Mouse (Mus musculus) intestine, embryonic 14.5 days (tissue): ENCODE measurements around the gene Ankrd27. TPM values are rescaled to one million over a fixed set of nuclear protein-coding genes. Genes with fewer than 3 reads are reported as not detected.
A peak's percentile ranks its signal among the peaks of the same experiment; 100 is the strongest.

Source experiments
- ATAC-seq: fragments of 200-750 bp; cut with Nextera tagmentation; replicated peaks from 2 replicates; pipeline ENCODE4 v1.8.0; 2017; ENCODE audit warnings: low read depth, moderate number of reproducible peaks, moderate TSS enrichment, moderate library complexity; ENCODE audit not compliant: low FRiP score, low TSS enrichment
- DNase-seq: peaks from one replicate; pipeline ENCODE4 v3.0.0-alpha.2; 2018; ENCODE audit warnings: low spot score
- H3K27ac ChIP-seq: fragments of 300-500 bp; sonication (generic); 2 replicates; pipeline ENCODE4 v1.5.1; 2014; ENCODE audit warnings: low read depth, mild to moderate bottlenecking, control low read depth
- H3K27me3 ChIP-seq: fragments of 300-500 bp; sonication (generic); replicated peaks from 2 replicates; pipeline ENCODE4 v1.6.1; 2014; ENCODE audit warnings: low read length, control low read depth; ENCODE audit not compliant: control insufficient read depth, insufficient read depth
- H3K36me3 ChIP-seq: fragments of 300-500 bp; sonication (generic); 2 replicates; pipeline ENCODE4 v1.6.1; 2014; ENCODE audit warnings: low read length, control low read depth; ENCODE audit not compliant: control insufficient read depth, insufficient read depth
- H3K4me1 ChIP-seq: fragments of 300-500 bp; sonication (generic); replicated peaks from 2 replicates; pipeline ENCODE4 v1.6.1; 2014; ENCODE audit warnings: low read length, control low read depth, mixed read lengths; ENCODE audit not compliant: control insufficient read depth, insufficient read depth
- H3K4me2 ChIP-seq: fragments of 300-500 bp; sonication (generic); 2 replicates; pipeline ENCODE4 v1.6.1; 2014; ENCODE audit warnings: low read length
- H3K4me3 ChIP-seq: fragments of 300-500 bp; sonication (generic); 2 replicates; pipeline ENCODE4 v1.5.1; 2014; ENCODE audit warnings: low read depth, low read length, control low read depth, mixed read lengths
- H3K9ac ChIP-seq: fragments of 300-500 bp; sonication (generic); 2 replicates; pipeline ENCODE4 v1.6.1; 2014; ENCODE audit warnings: mild to moderate bottlenecking, low read length
- H3K9me3 ChIP-seq: fragments of 300-500 bp; sonication (generic); 2 replicates; pipeline ENCODE4 v1.6.1; 2016; ENCODE audit warnings: low read length, control low read depth; ENCODE audit not compliant: control insufficient read depth
- WGBS: fragments of 180-500 bp; shearing (Covaris S2); extraction: QIAGEN DNeasy Blood & Tissue Kit; methylation state at CpG from one replicate; pipeline ENCODE4 v1.1.7; 2014; 5-methylcytosine and 5-hydroxymethylcytosine counted together
- polyA plus RNA-seq: library from polyadenylated mRNA; unstranded; fragments of >200 nt; fragmentation: Nextera tagmentation; extraction: Ambion mirVana; gene quantifications from 2 replicates; pipeline ENCODE4 v1.2.1, GENCODE M21; 2014

Gene Ankrd27
- polyA plus RNA-seq, 1 experiment from 2014 or later, result 41.4 TPM

DNA sequence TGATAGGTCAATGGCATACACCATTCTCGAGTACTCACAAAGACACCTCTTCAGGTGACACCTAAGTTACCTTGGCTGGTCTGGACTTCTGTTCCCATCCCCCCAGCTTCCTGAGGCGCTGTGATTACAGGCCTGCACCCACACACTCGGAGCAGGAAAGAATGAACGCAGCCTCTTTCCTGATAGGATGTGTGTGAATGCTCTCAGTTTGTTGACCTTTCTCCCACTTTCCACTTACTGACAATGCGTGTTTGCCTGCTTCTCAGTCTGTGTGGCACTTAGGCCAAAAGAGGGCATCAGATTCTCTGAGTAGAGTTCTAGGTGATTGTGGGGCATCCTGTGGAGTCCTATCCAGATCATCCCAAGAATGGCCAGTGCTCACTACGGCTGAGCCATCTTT is 54.0 kb downstream of the Ankrd27 start:
- Histone ChIP-seq H3K4me3 (no peak overlapping the region), H3K4me1 (no peaks in the 10 kb centered on the region), H3K27ac (no peak overlapping the region), H3K4me2 (no peak overlapping the region), H3K9ac (no peak overlapping the region), H3K9me3 (no peaks in the 10 kb centered on the region), H3K36me3 (peaks cover 80% of the 10 kb centered on the region), H3K27me3 (no peaks in the 10 kb centered on the region)
- ATAC-seq (no peak), DNase-seq (no peak)
- WGBS, result 74% methylated on average over 6 of the region's 6 CpGs

DNA sequence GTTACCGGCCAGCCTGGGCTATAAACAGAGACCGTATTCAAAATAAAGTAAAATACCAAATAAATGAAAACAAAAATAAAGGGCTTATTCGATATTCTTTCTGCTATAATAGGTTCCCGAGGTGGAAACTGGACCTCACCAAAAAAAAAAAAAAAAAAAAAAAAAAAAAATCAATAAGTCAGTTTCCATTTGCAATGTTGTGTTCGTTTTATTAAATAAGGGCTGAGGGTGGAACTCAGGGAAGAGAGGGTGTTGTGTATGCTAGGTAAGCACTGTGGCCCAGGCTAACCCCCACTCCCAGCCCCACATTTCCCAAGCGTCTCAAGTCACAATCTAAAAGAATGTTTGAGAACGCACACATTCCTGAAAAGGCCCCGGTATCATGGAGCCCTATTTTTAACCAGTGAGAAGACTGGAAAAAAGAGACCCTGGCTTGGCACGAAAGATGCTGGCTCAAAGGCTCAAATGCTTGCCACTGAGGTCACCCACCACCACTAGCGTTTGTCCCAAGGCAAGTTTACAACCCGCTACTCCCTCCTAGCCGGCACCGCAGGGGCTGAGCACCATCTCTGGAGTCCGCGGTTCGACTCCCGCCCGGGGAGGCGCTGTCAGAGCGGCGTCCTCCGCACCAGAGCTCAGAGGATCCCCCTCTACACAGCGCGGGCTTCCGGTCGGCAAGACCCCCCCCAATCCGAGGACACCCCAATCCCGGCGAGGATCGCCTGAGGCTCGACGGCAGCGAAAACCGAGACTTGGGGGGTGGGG is 60.5 kb downstream of the Ankrd27 start:
- DNase-seq (peak; percentile 69), ATAC-seq (peak; percentile 40; the same call in 1 of the 2 replicates)
- Histone ChIP-seq H3K27me3 (no peaks in the 10 kb centered on the region), H3K4me1 (peaks cover 6% of the 10 kb centered on the region; the same call in 1 of the 2 replicates), H3K4me3 (peak overlapping the region; percentile 90), H3K9ac (peak overlapping the region; percentile 92), H3K36me3 (peaks cover 44% of the 10 kb centered on the region), H3K27ac (peak overlapping the region; percentile 73), H3K4me2 (peak overlapping the region; percentile 61), H3K9me3 (no peaks in the 10 kb centered on the region)
- 9% methylated on average over 34 of the region's 34 CpGs for WGBS

DNA sequence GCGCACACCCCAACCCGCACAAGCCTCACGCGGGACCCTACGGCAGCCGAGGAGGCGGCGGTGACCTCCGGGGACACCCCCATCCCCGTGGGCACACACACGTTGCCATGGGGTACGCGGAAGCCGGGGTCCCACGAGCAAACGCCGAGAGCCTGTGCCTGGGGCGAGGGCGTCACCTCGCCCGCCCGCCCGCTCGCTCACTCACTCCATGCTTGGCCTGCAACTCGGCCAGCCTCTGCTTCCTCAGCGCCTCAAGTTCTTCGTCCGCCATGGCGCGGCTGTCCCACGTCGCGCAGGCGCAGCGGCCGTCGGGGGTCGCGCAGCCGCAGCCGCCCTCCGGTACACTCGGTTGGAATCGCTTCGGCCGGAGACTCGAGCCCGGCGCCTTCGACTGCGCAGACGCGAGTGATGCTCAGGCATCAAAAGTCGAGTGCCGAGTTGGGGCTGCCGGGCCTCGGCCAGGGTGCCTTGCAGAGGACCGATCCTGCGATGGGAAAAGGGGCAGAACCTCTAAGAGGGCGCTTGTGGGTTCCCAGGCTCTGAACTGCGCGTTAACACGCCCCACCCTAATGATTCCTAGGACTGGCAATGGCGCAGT is 61.2 kb downstream of the Ankrd27 start, which contains the start of gene Pdcd5:
Gene Pdcd5, minus strand, starts transcription at position 421 of the 598 bp plus-strand sequence.
- H3K4me3 ChIP-seq, result peak within 1 kb of the TSS; percentile 90
- no peaks in the 10 kb centered on the region for H3K27me3 ChIP-seq
- H3K36me3 ChIP-seq, result peaks cover 38% of the 10 kb centered on the region
- DNase-seq (peak; percentile 99), ATAC-seq (peak; percentile 89)
- peaks cover 6% of the 10 kb centered on the region; the same call in 1 of the 2 replicates for H3K4me1 ChIP-seq
- under 1% methylated on average over 64 of the region's 64 CpGs for WGBS
- peak within 1 kb of the TSS; percentile 61 for H3K4me2 ChIP-seq
- peak within 1 kb of the TSS; percentile 73 for H3K27ac ChIP-seq
- no peaks in the 10 kb centered on the region for H3K9me3 ChIP-seq
- peak within 1 kb of the TSS; percentile 92 for H3K9ac ChIP-seq

DNA sequence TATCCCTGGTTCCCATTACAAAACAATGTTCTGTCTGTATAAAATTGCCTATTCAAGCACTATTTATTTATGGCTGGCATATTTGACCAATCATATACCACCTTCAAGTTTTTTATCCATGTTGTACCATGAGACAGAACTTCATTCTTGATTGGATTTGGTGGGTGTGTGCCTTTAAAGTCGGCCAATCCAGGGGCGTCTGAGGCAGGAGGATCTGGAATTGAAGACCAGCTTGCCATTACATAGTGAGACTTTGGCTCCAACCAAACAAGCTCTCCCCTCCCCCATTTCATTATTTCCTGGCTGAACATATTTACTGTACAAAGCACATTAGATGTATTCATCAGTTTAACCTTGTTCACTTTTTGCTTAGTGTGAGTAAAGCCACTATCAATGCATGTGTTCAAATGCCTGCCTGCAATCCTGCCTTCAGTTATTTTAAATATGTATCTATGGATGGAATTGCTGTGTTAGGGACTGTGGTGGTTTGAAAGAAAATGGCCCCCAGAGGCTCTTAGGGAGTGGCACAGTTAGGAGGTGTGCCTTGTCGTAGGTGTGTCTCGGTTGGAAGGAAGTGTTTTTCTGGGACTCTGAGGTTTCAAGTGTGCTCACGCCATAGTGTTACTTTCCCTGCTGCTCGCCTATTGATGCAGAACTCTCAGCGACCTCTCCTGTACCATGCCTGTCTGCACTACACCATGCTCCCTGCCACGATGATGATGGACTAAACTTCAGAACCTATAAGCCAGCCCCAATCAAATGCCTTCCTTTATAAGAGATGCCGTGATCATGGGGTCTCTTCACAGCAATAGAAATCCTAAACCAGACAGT is 62.4 kb downstream of the Ankrd27 start:
- Histone ChIP-seq H3K4me2 (no peak overlapping the region), H3K36me3 (peaks cover 25% of the 10 kb centered on the region), H3K27me3 (no peaks in the 10 kb centered on the region), H3K27ac (no peak overlapping the region), H3K4me3 (no peak overlapping the region), H3K4me1 (peaks cover 6% of the 10 kb centered on the region; the same call in 1 of the 2 replicates), H3K9ac (no peak overlapping the region), H3K9me3 (no peaks in the 10 kb centered on the region)
- 69% methylated on average over 9 of the region's 9 CpGs for WGBS
- no peak for ATAC-seq
- no peak for DNase-seq

DNA sequence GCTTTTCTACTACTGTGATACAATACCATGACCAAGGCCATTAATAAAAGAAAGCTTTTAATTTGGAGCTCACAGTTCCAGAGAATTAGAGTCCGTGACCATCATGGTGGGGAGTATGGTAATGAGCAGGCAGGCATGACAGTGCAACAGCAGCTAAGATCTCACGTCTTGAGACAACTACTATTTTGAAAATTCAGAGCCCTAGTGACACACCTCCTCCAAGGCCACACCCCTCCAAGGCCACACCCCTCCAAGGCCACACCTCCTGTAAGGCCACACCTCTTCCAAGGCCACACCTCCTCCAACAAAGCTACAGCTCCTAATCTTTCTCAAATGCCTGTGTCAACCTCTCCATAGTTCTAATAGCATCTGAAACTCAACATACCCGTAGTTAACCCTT is 63.0 kb downstream of the Ankrd27 start:
- Histone ChIP-seq H3K9me3 (no peaks in the 10 kb centered on the region), H3K4me2 (no peak overlapping the region), H3K4me1 (peaks cover 6% of the 10 kb centered on the region; the same call in 1 of the 2 replicates), H3K4me3 (no peak overlapping the region), H3K9ac (no peak overlapping the region), H3K27ac (no peak overlapping the region), H3K27me3 (no peaks in the 10 kb centered on the region), H3K36me3 (peaks cover 19% of the 10 kb centered on the region)
- DNase-seq (no peak), ATAC-seq (no peak)
- 47% methylated on average over 3 of the region's 3 CpGs for WGBS

DNA sequence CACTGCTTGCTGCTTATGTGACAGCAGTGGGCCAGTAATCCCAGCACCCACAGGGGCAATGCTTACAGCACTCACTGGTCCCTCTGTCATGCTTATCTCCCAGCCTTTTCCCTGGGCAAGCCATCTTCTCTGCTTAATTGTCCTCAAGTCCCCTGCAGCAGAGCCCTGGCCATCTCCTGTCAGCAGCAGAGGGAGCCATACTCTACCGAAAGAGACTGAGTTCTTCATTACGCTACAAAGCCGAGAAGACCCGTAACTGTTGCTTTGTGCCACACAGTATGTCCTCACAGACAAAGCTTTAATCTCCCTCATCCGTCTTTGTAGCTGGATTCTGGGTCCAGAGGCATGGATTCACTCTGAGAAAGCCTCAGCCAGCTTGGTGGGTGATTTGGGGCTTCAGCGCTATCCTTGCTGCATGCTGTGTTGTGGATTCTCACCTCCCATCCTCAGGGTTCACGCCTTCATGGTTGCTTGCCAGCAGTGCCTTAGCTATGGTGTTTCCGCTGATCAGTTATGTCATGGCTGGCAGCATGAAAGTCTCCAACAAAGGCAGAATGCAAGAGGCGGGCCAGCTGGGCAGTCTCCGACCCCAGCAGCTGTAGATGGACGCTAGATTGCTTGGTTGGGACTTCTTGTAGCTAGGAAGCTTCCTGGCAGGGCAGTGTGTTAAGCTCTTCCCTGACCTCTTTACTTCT is 64.8 kb downstream of the Ankrd27 start:
- no peak overlapping the region for H3K27ac ChIP-seq
- H3K9me3 ChIP-seq, result no peaks in the 10 kb centered on the region
- ATAC-seq (no peak), DNase-seq (no peak)
- H3K4me3 ChIP-seq, result no peak overlapping the region
- H3K27me3 ChIP-seq, result no peaks in the 10 kb centered on the region
- H3K4me1 ChIP-seq, result peaks cover 6% of the 10 kb centered on the region; the same call in 1 of the 2 replicates
- 80% methylated on average over 11 of the region's 11 CpGs for WGBS
- H3K9ac ChIP-seq, result no peak overlapping the region
- 0 out of 2 replicates have a peak, but pooled peaks cover 2% of the 10 kb centered on the region for H3K36me3 ChIP-seq
- H3K4me2 ChIP-seq, result no peak overlapping the region

DNA sequence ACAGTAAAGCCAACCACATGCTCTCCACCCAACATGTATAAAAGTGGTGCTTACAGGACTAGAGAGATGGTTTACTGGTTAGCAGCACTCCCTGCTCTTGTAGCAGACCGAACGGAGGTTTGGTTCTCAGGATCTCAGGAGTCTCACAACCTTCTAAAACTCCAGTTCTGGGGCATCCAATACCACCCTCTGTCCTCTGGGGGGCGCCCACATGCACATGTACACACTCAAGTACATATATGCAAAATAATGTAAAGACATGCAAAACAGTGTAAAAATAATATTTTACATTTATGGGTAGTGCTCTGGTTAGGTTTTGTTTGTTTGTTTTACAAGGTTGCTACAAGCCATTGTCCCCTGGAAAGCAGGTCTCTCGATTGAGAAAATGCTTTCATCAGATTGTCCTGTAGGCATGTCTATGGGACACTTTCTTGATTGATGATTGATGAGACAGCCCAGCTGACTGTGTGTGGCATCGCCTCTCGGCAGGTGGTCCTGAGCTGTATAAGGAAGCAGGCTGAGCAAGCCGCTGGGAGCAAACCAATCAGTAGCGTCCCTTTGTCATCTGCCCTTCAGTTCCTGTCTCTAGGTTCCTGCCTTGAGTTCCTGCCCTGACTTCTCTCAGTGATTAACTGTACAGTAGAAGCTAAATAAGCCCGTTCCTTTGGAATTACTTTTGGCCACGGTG is 65.7 kb downstream of the Ankrd27 start:
- Histone ChIP-seq H3K9ac (no peak overlapping the region), H3K4me1 (no peaks in the 10 kb centered on the region), H3K4me2 (no peak overlapping the region), H3K27ac (no peak overlapping the region), H3K4me3 (no peak overlapping the region), H3K36me3 (no peaks in the 10 kb centered on the region), H3K9me3 (no peaks in the 10 kb centered on the region), H3K27me3 (no peaks in the 10 kb centered on the region)
- DNase-seq (no peak), ATAC-seq (no peak)
- 85% methylated on average over 10 of the region's 10 CpGs for WGBS
